Mouse (Mus musculus): ENCODE data around the gene Sntg2.

- TF ChIP-seq CTCF (conservative IDR thresholded peaks at IDR 0.05; ENCODE audit: insufficient read depth, insufficient read length, low read depth, low read length) (no peak), POLR2A (IDR thresholded peaks at IDR 0.05; ENCODE audit: low read depth, low read length) (no peak)
Measured at GRCm38 (mm10) chr12:30159788-30160187, 213.4 kb downstream of the Sntg2 start.
